Mouse (Mus musculus) activated CD4-positive, CD25-positive, alpha-beta regulatory T cell (primary cell): ENCODE results near the gene Nlgn2. TPM values are rescaled to one million over a fixed set of nuclear protein-coding genes. Genes with fewer than 3 reads are reported as not detected.

Experiments used
- polyA plus RNA-seq, 2 experiments: library from polyadenylated mRNA; unstranded; fragments of 100-300 nt; shearing (Covaris generic); gene quantifications; one replicate each; pipeline ENCODE4 v1.2.1; 2017

Gene Nlgn2
- under 1 TPM; 0.24 to 0.34 TPM for polyA plus RNA-seq

GRCm38 (mm10) chr11:69837604-69837951 is at the start of gene Nlgn2:
TSS of gene Nlgn2 (minus strand) at chr11:69837784.

GRCm38 (mm10) chr11:69880853-69881603 is 43.4 kb upstream of the Nlgn2 start, which contains the start of gene Kctd11:
TSS of gene Kctd11 (minus strand) at chr11:69881406.

GRCm38 (mm10) chr11:69877878-69878277 is 40.3 kb upstream of the Nlgn2 start, which contains the start of gene Tmem95:
TSS of gene Tmem95 (minus strand) at chr11:69878018.

DNA sequence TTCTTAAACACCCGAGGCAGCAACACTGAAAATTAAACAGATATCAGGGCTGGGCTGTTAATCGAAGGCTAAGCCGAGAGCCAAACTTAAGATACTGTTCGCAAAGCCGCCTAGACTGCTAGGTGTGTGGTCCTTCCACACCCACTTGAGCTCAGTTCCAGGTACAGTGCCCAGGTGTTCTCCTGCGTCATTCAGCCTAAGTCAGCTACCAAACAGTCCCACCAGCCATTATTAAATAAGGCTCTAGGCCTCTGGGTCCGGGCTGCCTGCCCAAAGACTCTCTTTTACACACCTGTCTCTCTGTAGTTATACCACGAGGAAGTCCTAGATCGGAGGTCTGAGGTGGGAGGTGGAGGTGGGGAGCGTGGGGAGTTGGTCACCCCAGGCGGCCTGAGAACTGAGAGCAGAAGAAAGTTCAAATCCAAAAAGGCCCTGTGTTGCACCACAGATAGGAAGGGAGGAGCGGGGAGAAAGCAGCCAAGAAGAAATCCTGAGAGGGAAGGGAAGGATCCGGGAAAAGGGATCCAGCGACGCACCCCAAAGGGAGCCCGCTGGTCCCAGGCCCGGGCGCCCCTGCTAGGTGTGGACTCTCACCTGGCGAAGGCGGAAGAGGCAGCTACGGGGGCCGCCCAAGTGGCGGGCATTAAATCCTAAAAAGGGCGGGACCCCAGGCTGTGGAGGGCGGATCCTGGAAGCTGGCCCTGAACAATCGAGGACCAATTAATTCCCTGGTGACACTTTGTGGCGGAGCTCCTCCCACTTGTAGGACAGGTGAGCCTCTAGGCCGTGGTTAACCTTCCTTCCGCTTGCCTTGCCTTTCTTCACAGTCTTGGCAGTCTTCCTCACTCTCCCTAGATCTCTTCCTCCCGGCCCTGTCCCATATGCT is 20.8 kb upstream of the Nlgn2 start, which contains the start of gene Tnk1:
Gene Tnk1, minus strand, starts transcription at position 618 of the 886 bp plus-strand sequence.

GRCm38 (mm10) chr11:69846198-69846680 is 8.7 kb upstream of the Nlgn2 start, which contains the start of gene Plscr3:
TSS of gene Plscr3 (plus strand) at chr11:69846376.

DNA sequence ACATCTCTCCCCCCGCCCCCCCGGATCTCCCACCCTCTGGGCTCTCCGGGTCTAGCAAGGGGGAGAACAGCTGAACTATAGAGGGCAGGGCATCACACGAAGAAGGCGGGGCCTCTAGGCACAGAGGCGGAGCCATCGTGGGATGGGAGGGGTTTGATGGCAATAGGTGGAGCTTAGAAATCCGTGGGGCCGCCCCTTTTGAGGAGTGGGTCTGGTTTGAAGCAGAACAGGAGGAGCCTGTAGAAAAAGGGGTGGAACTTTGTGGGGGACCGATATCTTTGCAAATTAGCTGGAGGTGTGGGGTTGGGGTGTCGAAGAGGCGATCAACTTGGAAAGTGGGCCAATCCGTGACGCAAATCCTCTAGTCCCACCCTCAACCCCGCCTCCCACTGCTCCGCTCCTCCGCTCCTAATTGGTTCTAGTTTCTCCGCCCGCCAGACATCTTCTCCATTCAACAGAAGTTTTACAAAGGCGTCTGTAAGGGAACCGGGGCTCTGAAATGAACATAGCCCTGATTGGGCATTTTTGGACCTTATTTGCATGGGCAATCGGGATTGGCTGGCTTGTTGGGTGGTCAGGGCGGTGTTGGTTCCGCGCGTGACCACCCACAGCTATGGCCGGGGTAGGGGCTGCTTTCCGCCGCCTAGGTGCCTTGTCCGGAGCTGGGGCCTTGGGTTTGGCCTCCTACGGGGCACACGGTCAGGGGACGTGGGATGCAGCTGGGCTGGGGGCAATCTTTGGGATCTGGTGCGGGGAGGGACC is 549 bp upstream of the Nlgn2 start, which contains the start of gene Tmem256:
Gene Tmem256, plus strand, starts transcription at position 563 of the 762 bp plus-strand sequence.

DNA sequence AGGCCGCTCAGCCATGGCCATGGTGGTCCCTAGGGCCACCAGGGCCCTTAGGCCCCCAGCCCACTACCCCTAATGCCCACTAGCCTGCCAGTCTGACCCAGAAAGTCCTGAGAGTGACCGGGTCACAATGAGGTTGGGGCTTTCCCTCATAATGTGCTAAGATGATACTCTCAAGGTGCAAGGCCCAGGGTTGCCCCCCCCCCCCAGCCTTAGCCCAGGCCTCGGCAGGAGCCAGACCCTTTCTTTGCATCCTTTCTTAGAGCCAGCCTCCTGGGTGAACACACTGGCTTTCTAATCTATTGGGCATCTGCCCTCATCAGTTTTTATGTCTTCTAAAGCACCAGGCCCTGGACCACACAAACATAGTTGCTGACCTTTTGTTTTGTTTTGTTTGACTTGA is 15.5 kb downstream of the Nlgn2 start, which contains the start of gene Spem1:
Gene Spem1, minus strand, starts transcription at position 101 of the 400 bp plus-strand sequence.

DNA sequence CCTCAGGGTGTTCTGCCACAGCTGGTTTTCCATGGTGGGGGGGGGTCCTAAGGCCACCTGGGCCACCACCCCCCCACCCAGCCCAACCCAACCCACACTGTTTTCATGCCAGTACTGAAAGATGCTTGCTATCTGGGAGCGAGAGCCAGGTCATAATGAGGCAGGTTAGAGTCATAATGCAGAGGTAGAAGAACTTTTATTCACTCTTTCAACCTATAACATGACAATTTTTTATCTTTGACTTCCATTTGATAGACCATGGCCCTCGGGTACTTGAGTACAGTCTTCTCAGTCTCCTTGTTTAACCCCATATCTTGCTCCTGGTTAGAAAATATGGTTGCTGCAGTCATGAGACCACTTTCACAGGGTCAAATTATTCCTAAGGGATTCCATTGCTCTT is 19.2 kb downstream of the Nlgn2 start, which contains the start of gene Spem2:
Gene Spem2, minus strand, starts transcription at position 101 of the 400 bp plus-strand sequence.

GRCm38 (mm10) chr11:69815155-69815554 is 22.4 kb downstream of the Nlgn2 start, which contains the start of gene Gm39566:
TSS of gene Gm39566 (minus strand) at chr11:69815298.

GRCm38 (mm10) chr11:69804972-69805909 is 32.3 kb downstream of the Nlgn2 start, which contains the start of gene Tmem102:
TSS of gene Tmem102 (minus strand) at chr11:69805624.

GRCm38 (mm10) chr11:69801379-69801977 is 36.1 kb downstream of the Nlgn2 start, which contains the start of gene Fgf11:
TSS of gene Fgf11 (minus strand) at chr11:69801857.

GRCm38 (mm10) chr11:69795168-69795982 is 42.2 kb downstream of the Nlgn2 start, which contains the start of gene Chrnb1:
TSS of gene Chrnb1 (minus strand) at chr11:69795943.

Other genes with a start within 250 kb of the Nlgn2 start
- under 1 TPM in 1 of 2 experiments, not detected in 1; 0.14 TPM for gene Atp1b2, start 231.8 kb downstream of the Nlgn2 start, polyA plus RNA-seq
- gene Shbg, start 219.9 kb downstream of the Nlgn2 start, polyA plus RNA-seq = under 1 TPM in 1 of 2 experiments, not detected in 1; 0.32 TPM
- not detected for gene Sat2, start 215.8 kb downstream of the Nlgn2 start, polyA plus RNA-seq
- gene Fxr2, start 204.8 kb downstream of the Nlgn2 start, polyA plus RNA-seq = 10 to 100 TPM; 49.1 to 52.6 TPM
- gene Sox15, start 182.5 kb downstream of the Nlgn2 start, polyA plus RNA-seq = not detected
- 10 to 100 TPM; 78.8 to 82.1 TPM for gene Mpdu1, start 175.1 kb downstream of the Nlgn2 start, polyA plus RNA-seq
- gene Cd68, start 171.6 kb downstream of the Nlgn2 start, polyA plus RNA-seq = 10 to 100 TPM in 1 of 2 experiments, 1 to 10 TPM in 1; 5.9 to 15.7 TPM
- gene Eif4a1, start 165.4 kb downstream of the Nlgn2 start, polyA plus RNA-seq = 100 to 1,000 TPM; 550 to 657 TPM
- gene Senp3, start 155.7 kb downstream of the Nlgn2 start, polyA plus RNA-seq = 10 to 100 TPM; 47.4 to 49.1 TPM
- under 1 TPM; 0.13 to 0.34 TPM for gene Tnfsf13, start 152.0 kb downstream of the Nlgn2 start, polyA plus RNA-seq
- gene Tnfsf12, start 141.9 kb downstream of the Nlgn2 start, polyA plus RNA-seq = under 1 TPM; 0.31 to 0.42 TPM
- gene Tnfsfm13, start 141.7 kb downstream of the Nlgn2 start, polyA plus RNA-seq = under 1 TPM; 0.08 to 0.44 TPM
- gene Polr2a, start 79.1 kb downstream of the Nlgn2 start, polyA plus RNA-seq = 10 to 100 TPM; 30.9 to 45.6 TPM
- not detected for gene Slc35g3, start 75.8 kb downstream of the Nlgn2 start, polyA plus RNA-seq
- 1 to 10 TPM; 4.9 to 5.8 TPM for gene Zbtb4, start 71.9 kb downstream of the Nlgn2 start, polyA plus RNA-seq
- gene Chrnb1, start 41.8 kb downstream of the Nlgn2 start, polyA plus RNA-seq = 1 to 10 TPM; 1.6 to 3.6 TPM
- gene Fgf11, start 35.9 kb downstream of the Nlgn2 start, polyA plus RNA-seq = not detected
- under 1 TPM in 1 of 2 experiments, not detected in 1; 0.38 TPM for gene Tmem102, start 32.2 kb downstream of the Nlgn2 start, polyA plus RNA-seq
- not detected for gene Gm39566, start 22.5 kb downstream of the Nlgn2 start, polyA plus RNA-seq
- gene Spem2, start 19.3 kb downstream of the Nlgn2 start, polyA plus RNA-seq = not detected
- gene Spem1, start 15.6 kb downstream of the Nlgn2 start, polyA plus RNA-seq = not detected
- gene Tmem256, start 730 bp upstream of the Nlgn2 start, polyA plus RNA-seq = 100 to 1,000 TPM; 109 to 131 TPM
- 10 to 100 TPM; 19.0 to 36.8 TPM for gene Plscr3, start 8.6 kb upstream of the Nlgn2 start, polyA plus RNA-seq
- gene Tnk1, start 20.9 kb upstream of the Nlgn2 start, polyA plus RNA-seq = not detected
- not detected for gene Tmem95, start 40.2 kb upstream of the Nlgn2 start, polyA plus RNA-seq
- gene Kctd11, start 43.6 kb upstream of the Nlgn2 start, polyA plus RNA-seq = 1 to 10 TPM in 1 of 2 experiments, under 1 TPM in 1; 0.39 to 3.3 TPM
- 100 to 1,000 TPM; 299 to 487 TPM for gene Acap1, start 57.8 kb upstream of the Nlgn2 start, polyA plus RNA-seq
- 1 to 10 TPM; 1.5 to 4.2 TPM for gene 2810408A11Rik, start 63.2 kb upstream of the Nlgn2 start, polyA plus RNA-seq
- gene Neurl4, start 63.3 kb upstream of the Nlgn2 start, polyA plus RNA-seq = 1 to 10 TPM; 5.2 to 6.2 TPM
- 100 to 1,000 TPM; 148 to 174 TPM for gene Gps2, start 76.1 kb upstream of the Nlgn2 start, polyA plus RNA-seq
- gene Eif5a, start 84.2 kb upstream of the Nlgn2 start, polyA plus RNA-seq = 1,000 to 10,000 TPM; 1,226 to 1,635 TPM
- gene Ybx2, start 98.0 kb upstream of the Nlgn2 start, polyA plus RNA-seq = not detected
- not detected for gene Slc2a4, start 110.4 kb upstream of the Nlgn2 start, polyA plus RNA-seq
- under 1 TPM in 1 of 2 experiments, not detected in 1; 0.49 TPM for gene Cldn7, start 127.0 kb upstream of the Nlgn2 start, polyA plus RNA-seq
- gene Ctdnep1, start 143.4 kb upstream of the Nlgn2 start, polyA plus RNA-seq = 100 to 1,000 TPM in 1 of 2 experiments, 10 to 100 TPM in 1; 88.2 to 126 TPM
- gene Elp5, start 144.7 kb upstream of the Nlgn2 start, polyA plus RNA-seq = 100 to 1,000 TPM in 1 of 2 experiments, 10 to 100 TPM in 1; 57.5 to 119 TPM
- gene Gabarap, start 153.4 kb upstream of the Nlgn2 start, polyA plus RNA-seq = 100 to 1,000 TPM; 433 to 450 TPM
- gene Phf23, start 158.0 kb upstream of the Nlgn2 start, polyA plus RNA-seq = 10 to 100 TPM; 80.2 to 94.0 TPM
- gene Dvl2, start 162.8 kb upstream of the Nlgn2 start, polyA plus RNA-seq = 10 to 100 TPM; 14.2 to 22.1 TPM
- gene Acadvl, start 177.6 kb upstream of the Nlgn2 start, polyA plus RNA-seq = 100 to 1,000 TPM; 104 to 130 TPM
- gene Dlg4, start 179.2 kb upstream of the Nlgn2 start, polyA plus RNA-seq = 1 to 10 TPM; 5.6 to 5.7 TPM
- gene Asgr1, start 216.3 kb upstream of the Nlgn2 start, polyA plus RNA-seq = not detected